Mouse (Mus musculus) midbrain, embryonic 16.5 days (tissue): ENCODE measurements around the gene Fam83b. TPM values are rescaled to one million over a fixed set of nuclear protein-coding genes. Genes with fewer than 3 reads are reported as not detected.
A peak's percentile ranks its signal among the peaks of the same experiment; 100 is the strongest.

ENCODE experiments used
- ATAC-seq: fragments of 200-750 bp; cut with Nextera tagmentation; 2 replicates; pipeline ENCODE4 v1.8.0; 2017; ENCODE audit warnings: moderate TSS enrichment
- H3K27ac ChIP-seq: fragments of 300-500 bp; sonication (generic); 2 replicates; pipeline ENCODE4 v1.5.1; 2014; ENCODE audit warnings: mild to moderate bottlenecking, low read length, mixed read lengths
- H3K27me3 ChIP-seq: fragments of 300-500 bp; sonication (generic); 2 replicates; pipeline ENCODE4 v1.6.1; 2014; ENCODE audit warnings: low read depth, low read length, mixed read lengths; ENCODE audit not compliant: control insufficient read depth, insufficient read depth
- H3K36me3 ChIP-seq: fragments of 300-500 bp; sonication (generic); 2 replicates; pipeline ENCODE4 v1.6.1; 2014; ENCODE audit warnings: mild to moderate bottlenecking, low read length, moderate library complexity, mixed read lengths; ENCODE audit not compliant: control insufficient read depth, insufficient read depth
- H3K4me1 ChIP-seq: fragments of 300-500 bp; sonication (generic); 2 replicates; pipeline ENCODE4 v1.6.1; 2014; ENCODE audit warnings: mild to moderate bottlenecking, low read length, mixed read lengths; ENCODE audit not compliant: control insufficient read depth, insufficient read depth
- H3K4me2 ChIP-seq: fragments of 300-500 bp; sonication (generic); 2 replicates; pipeline ENCODE4 v1.6.1; 2014; ENCODE audit warnings: mild to moderate bottlenecking, low read length, mixed read lengths
- H3K4me3 ChIP-seq: fragments of 300-500 bp; sonication (generic); 2 replicates; pipeline ENCODE4 v1.5.1; 2014; ENCODE audit warnings: low read depth, mild to moderate bottlenecking, low read length, moderate library complexity, mixed read lengths
- H3K9ac ChIP-seq: fragments of 300-500 bp; sonication (generic); 2 replicates; pipeline ENCODE4 v1.6.1; 2014; ENCODE audit warnings: low read depth, low read length, mixed read lengths
- H3K9me3 ChIP-seq: fragments of 300-500 bp; sonication (generic); replicated peaks from 2 replicates; pipeline ENCODE4 v1.6.1; 2014; ENCODE audit warnings: mild to moderate bottlenecking, low read length, mixed read lengths; ENCODE audit not compliant: control insufficient read depth, poor library complexity, severe bottlenecking
- WGBS: fragments of 180-500 bp; shearing (Covaris S2); extraction: QIAGEN DNeasy Blood & Tissue Kit; methylation state at CpG from one replicate; pipeline ENCODE4 v1.1.7; 2014; 5-methylcytosine and 5-hydroxymethylcytosine counted together
- polyA plus RNA-seq: library from polyadenylated mRNA; unstranded; fragments of >200 nt; fragmentation: Nextera tagmentation; extraction: Ambion mirVana; gene quantifications from 2 replicates; pipeline ENCODE4 v1.2.1, GENCODE M21; 2015

Gene Fam83b
- polyA plus RNA-seq, 1 experiment from 2014 or later, result 0.06 TPM

- Histone ChIP-seq H3K4me3 (no peak overlapping the region), H3K27me3 (peaks cover 3% of the 10 kb centered on the region; the same call in 1 of the 2 replicates), H3K9me3 (no peaks in the 10 kb centered on the region), H3K27ac (no peak overlapping the region), H3K9ac (no peak overlapping the region), H3K4me2 (no peak overlapping the region), H3K4me1 (peaks cover 2% of the 10 kb centered on the region; the same call in 1 of the 2 replicates), H3K36me3 (no peaks in the 10 kb centered on the region)
- no peak for ATAC-seq
- WGBS, result 95% methylated on average over 2 of the region's 2 CpGs
Measured at GRCm38 (mm10) chr9:76565656-76566055, 1.3 kb downstream of the Fam83b start.

DNA sequence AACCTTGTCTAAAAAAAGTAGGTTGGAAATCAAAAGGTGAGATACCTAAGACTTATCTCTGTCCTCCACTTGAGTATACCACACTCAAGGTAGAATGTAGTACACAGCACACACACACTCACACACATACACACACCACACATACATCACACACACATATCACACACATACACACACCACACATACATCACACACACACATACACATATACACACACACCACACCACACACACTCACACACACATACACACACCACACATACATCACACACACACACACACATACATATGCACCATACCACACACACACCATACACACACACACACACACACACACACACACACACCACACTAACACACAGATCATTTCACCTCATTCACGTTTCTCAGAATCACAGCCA lies 2.8 kb downstream of the Fam83b start:
- Histone ChIP-seq H3K36me3 (no peaks in the 10 kb centered on the region), H3K27me3 (peaks cover 3% of the 10 kb centered on the region; the same call in 1 of the 2 replicates), H3K9me3 (no peaks in the 10 kb centered on the region), H3K4me1 (peaks cover 2% of the 10 kb centered on the region; the same call in 1 of the 2 replicates), H3K9ac (no peak overlapping the region), H3K4me2 (no peak overlapping the region), H3K27ac (no peak overlapping the region), H3K4me3 (no peak overlapping the region)
- 77% methylated on average over 1 of the region's 1 CpGs for WGBS
- ATAC-seq, result no peak

DNA sequence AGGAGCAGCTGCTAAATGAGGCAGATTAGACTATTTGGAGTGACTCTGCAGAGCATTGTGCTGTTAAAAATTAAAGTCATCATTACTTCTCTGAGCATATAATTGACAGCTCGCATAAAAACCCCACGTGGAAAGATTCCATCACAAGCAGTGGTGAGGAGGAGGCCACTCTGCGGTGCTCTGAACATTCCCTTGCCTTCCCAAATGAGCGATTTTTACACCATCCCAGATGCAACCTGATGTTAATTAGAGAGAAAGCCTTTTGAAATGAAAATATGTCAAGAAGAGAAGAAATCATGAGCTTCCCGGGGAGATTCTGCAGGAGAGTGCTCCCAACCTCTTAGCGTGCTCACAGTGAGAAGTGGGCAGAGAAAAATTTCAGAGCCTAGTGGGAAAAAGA lies 4.1 kb downstream of the Fam83b start:
- Histone ChIP-seq H3K4me2 (peak overlapping the region; percentile 7; the same call in 1 of the 2 replicates), H3K27ac (no peak overlapping the region), H3K27me3 (0 out of 2 replicates have a peak, but pooled peaks cover under 1% of the 10 kb centered on the region), H3K9ac (no peak overlapping the region), H3K4me1 (peaks cover 2% of the 10 kb centered on the region; the same call in 1 of the 2 replicates), H3K4me3 (no peak overlapping the region), H3K36me3 (no peaks in the 10 kb centered on the region), H3K9me3 (no peaks in the 10 kb centered on the region)
- ATAC-seq, result peak; percentile 65; the same call in 1 of the 2 replicates
- 43% methylated on average over 6 of the region's 6 CpGs for WGBS

DNA sequence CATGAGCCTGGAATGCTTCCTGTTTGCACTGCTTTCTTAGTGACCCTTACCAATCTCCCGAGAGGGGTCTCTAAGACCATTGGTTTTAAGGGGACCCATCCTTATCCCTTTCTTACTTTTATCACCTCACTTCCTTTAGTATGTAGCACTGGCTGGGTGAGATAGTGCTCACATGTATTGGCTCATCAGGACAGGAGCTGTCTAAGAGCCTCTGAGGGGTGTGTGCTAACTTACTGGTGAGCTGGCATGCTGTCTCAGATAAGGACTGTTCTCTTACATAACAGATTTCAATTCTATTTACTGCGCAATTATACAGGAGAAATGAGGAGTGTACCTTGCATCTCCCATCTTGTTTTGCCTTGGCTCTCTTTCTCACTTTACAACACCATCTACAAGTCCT lies 7.7 kb downstream of the Fam83b start:
- Histone ChIP-seq H3K27me3 (no peaks in the 10 kb centered on the region), H3K4me3 (no peak overlapping the region), H3K36me3 (no peaks in the 10 kb centered on the region), H3K4me1 (no peaks in the 10 kb centered on the region), H3K9ac (no peak overlapping the region), H3K27ac (no peak overlapping the region), H3K9me3 (no peaks in the 10 kb centered on the region), H3K4me2 (no peak overlapping the region)
- ATAC-seq, result no peak
- WGBS, result 91% methylated on average over 2 of the region's 2 CpGs

GRCm38 (mm10) chr9:76553758-76554157 lies 13.2 kb downstream of the Fam83b start:
- Histone ChIP-seq H3K4me2 (no peak overlapping the region), H3K4me1 (no peaks in the 10 kb centered on the region), H3K9me3 (no peaks in the 10 kb centered on the region), H3K9ac (no peak overlapping the region), H3K27me3 (no peaks in the 10 kb centered on the region), H3K36me3 (no peaks in the 10 kb centered on the region), H3K4me3 (no peak overlapping the region), H3K27ac (no peak overlapping the region)
- no peak for ATAC-seq
- WGBS, result 66% methylated on average over 2 of the region's 2 CpGs

GRCm38 (mm10) chr9:76553115-76553514 lies 13.8 kb downstream of the Fam83b start:
- Histone ChIP-seq H3K9me3 (no peaks in the 10 kb centered on the region), H3K4me3 (no peak overlapping the region), H3K9ac (no peak overlapping the region), H3K27me3 (no peaks in the 10 kb centered on the region), H3K4me1 (no peaks in the 10 kb centered on the region), H3K4me2 (no peak overlapping the region), H3K36me3 (no peaks in the 10 kb centered on the region), H3K27ac (no peak overlapping the region)
- WGBS, result 93% methylated on average over 1 of the region's 1 CpGs
- ATAC-seq, result no peak

DNA sequence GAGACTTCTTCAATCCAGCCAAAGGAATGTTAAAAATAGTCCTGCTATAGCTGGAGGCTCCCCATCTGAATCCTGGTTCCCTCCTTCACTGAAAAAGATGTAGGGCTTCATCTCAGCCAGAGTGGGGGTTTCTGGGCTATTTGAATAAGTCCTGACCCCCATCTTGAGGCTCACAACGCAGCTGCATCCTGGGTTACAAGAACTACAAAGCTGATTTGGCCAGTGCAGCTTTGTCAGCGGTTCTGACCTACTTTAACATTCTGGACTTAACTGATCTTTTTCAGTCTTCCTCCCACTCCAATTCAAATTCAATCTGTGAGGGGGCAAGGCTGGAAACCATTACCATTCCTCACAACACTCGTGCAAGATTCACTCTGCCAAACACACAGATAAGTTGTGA lies 20.2 kb downstream of the Fam83b start:
- Histone ChIP-seq H3K36me3 (no peaks in the 10 kb centered on the region), H3K4me1 (no peaks in the 10 kb centered on the region), H3K9ac (no peak overlapping the region), H3K9me3 (no peaks in the 10 kb centered on the region), H3K4me2 (no peak overlapping the region), H3K4me3 (no peak overlapping the region), H3K27me3 (no peaks in the 10 kb centered on the region), H3K27ac (no peak overlapping the region)
- WGBS, result 48% methylated on average over 3 of the region's 3 CpGs
- ATAC-seq, result peak; percentile 32; the same call in 1 of the 2 replicates

DNA sequence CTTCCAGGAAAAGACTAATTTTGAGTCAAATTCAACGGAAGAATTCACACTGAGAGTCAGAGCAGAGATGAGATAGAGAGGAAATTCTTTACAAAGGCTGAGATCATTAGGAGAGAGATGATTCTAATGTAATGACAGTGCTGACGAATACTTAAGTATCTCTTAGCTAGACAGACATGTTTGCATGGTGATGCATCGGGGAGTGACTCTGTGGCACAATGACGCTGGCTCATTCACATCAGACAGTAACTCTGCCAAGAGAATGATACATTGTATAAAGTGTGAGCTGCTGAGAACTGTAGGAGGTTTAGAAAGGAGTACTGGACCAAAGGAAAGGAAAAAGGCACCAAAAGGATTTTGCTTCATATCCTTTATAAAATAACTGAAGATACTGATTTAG lies 26.2 kb downstream of the Fam83b start:
- no peak for ATAC-seq

GRCm38 (mm10) chr9:76539953-76540621 lies 26.8 kb downstream of the Fam83b start:
- H3K9ac ChIP-seq, result no peak overlapping the region
- no peak for ATAC-seq
- H3K36me3 ChIP-seq, result no peaks in the 10 kb centered on the region
- H3K27me3 ChIP-seq, result no peaks in the 10 kb centered on the region
- no peak overlapping the region for H3K4me3 ChIP-seq
- 80% methylated on average over 5 of the region's 7 CpGs for WGBS
- H3K4me1 ChIP-seq, result no peaks in the 10 kb centered on the region
- H3K4me2 ChIP-seq, result no peak overlapping the region
- no peak overlapping the region for H3K27ac ChIP-seq
- no peaks in the 10 kb centered on the region for H3K9me3 ChIP-seq

More for the DNA sequence above, 26.2 kb downstream of the Fam83b start:
- Histone ChIP-seq H3K4me2 (no peak overlapping the region), H3K9me3 (no peaks in the 10 kb centered on the region), H3K9ac (no peak overlapping the region), H3K36me3 (no peaks in the 10 kb centered on the region), H3K27me3 (no peaks in the 10 kb centered on the region), H3K4me3 (no peak overlapping the region), H3K4me1 (no peaks in the 10 kb centered on the region), H3K27ac (no peak overlapping the region)
- 73% methylated on average over 4 of the region's 4 CpGs for WGBS
